Mouse (Mus musculus) ovary, postnatal 36 days (tissue): ENCODE data around the gene Tor3a.
"Not testable (repeated sequence)": the region's sequence is repeated elsewhere in the genome, so short reads cannot be mapped to it uniquely, and the experiment has no call there.

Experiments
- DNase-seq: peaks from one replicate; pipeline ENCODE4 v3.0.0; 2022; ENCODE audit warnings: low spot score, mixed read lengths

Tor3a gene

GRCm38 (mm10) chr1:156669208-156669983, 4.8 kb downstream of the Tor3a start:
- DNase-seq, result no peak

- DNase-seq, result no peak
Measured at GRCm38 (mm10) chr1:156668602-156669001, 5.6 kb downstream of the Tor3a start.

GRCm38 (mm10) chr1:156667141-156667926, 6.8 kb downstream of the Tor3a start:
- no peak for DNase-seq

- no peak for DNase-seq
Measured at GRCm38 (mm10) chr1:156665777-156666176, 8.4 kb downstream of the Tor3a start.

GRCm38 (mm10) chr1:156660660-156661236, 13.4 kb downstream of the Tor3a start:
- not testable (repeated sequence) for DNase-seq

- DNase-seq, result no peak
Measured at GRCm38 (mm10) chr1:156659906-156660659, 14.1 kb downstream of the Tor3a start.

- no peak for DNase-seq
Measured at GRCm38 (mm10) chr1:156658676-156659075, 15.5 kb downstream of the Tor3a start.

- DNase-seq, result no peak
Measured at GRCm38 (mm10) chr1:156657523-156657922, 16.6 kb downstream of the Tor3a start.

- DNase-seq, result no peak
Measured at GRCm38 (mm10) chr1:156654735-156655530, 19.2 kb downstream of the Tor3a start.

- DNase-seq, result no peak
Measured at GRCm38 (mm10) chr1:156652189-156652822, 21.9 kb downstream of the Tor3a start.

GRCm38 (mm10) chr1:156650631-156651030, 23.5 kb downstream of the Tor3a start:
- DNase-seq, result no peak

- DNase-seq, result no peak
Measured at GRCm38 (mm10) chr1:156648705-156649104, 25.5 kb downstream of the Tor3a start.

- DNase-seq, result no peak
Measured at GRCm38 (mm10) chr1:156645971-156646370, 28.2 kb downstream of the Tor3a start.

GRCm38 (mm10) chr1:156644780-156645523, 29.2 kb downstream of the Tor3a start:
- no peak for DNase-seq

GRCm38 (mm10) chr1:156644061-156644460, 30.1 kb downstream of the Tor3a start:
- no peak for DNase-seq

- no peak for DNase-seq
Measured at GRCm38 (mm10) chr1:156642813-156643212, 31.3 kb downstream of the Tor3a start.

- no peak for DNase-seq
Measured at GRCm38 (mm10) chr1:156641808-156642207, 32.3 kb downstream of the Tor3a start.

GRCm38 (mm10) chr1:156640577-156640976, 33.6 kb downstream of the Tor3a start:
- DNase-seq, result no peak

GRCm38 (mm10) chr1:156639455-156639854, 34.7 kb downstream of the Tor3a start:
- no peak for DNase-seq

GRCm38 (mm10) chr1:156635148-156635547, 39.0 kb downstream of the Tor3a start:
- no peak for DNase-seq
